Mouse (Mus musculus) olfactory bulb, adult 2 months (tissue): ENCODE measurements at regions not wholly inside any gene's neighbourhood (a gene's known extent, or its start where the extent isn't known, plus 50 kb on each side); places are given as distances from the start of the nearest gene placed in this dataset.

ENCODE experiments used
- H3K27ac ChIP-seq: fragments of 200-500 bp; 2 replicates; pipeline ENCODE4 v1.5.1; 2012; ENCODE audit warnings: low read depth, low read length; ENCODE audit not compliant: insufficient read depth
- H3K4me1 ChIP-seq: fragments of 200-500 bp; 2 replicates; pipeline ENCODE4 v1.6.1; 2012; ENCODE audit warnings: low read length; ENCODE audit not compliant: control insufficient read depth, insufficient read depth
- H3K4me3 ChIP-seq: fragments of 200-500 bp; 2 replicates; pipeline ENCODE4 v1.5.1; 2012; ENCODE audit warnings: mild to moderate bottlenecking, low read depth, low read length, moderate library complexity; ENCODE audit not compliant: insufficient read depth
- CTCF ChIP-seq: fragments of 200-500 bp; IDR thresholded peaks from 2 replicates; pipeline ENCODE4 v1.5.1; 2012; ENCODE audit warnings: low read depth, mild to moderate bottlenecking, low read length, moderate library complexity; ENCODE audit not compliant: insufficient read depth
- POLR2A ChIP-seq: fragments of 200-500 bp; IDR thresholded peaks from 2 replicates; pipeline ENCODE4 v1.6.1; 2012; ENCODE audit warnings: mild to moderate bottlenecking, low read depth, low read length, moderate library complexity; ENCODE audit not compliant: insufficient read depth
- WGBS: fragments of 180-500 bp; shearing (Covaris S2); methylation state at CpG from one replicate; pipeline ENCODE4 v1.1.7; 2018; 5-methylcytosine and 5-hydroxymethylcytosine counted together

DNA sequence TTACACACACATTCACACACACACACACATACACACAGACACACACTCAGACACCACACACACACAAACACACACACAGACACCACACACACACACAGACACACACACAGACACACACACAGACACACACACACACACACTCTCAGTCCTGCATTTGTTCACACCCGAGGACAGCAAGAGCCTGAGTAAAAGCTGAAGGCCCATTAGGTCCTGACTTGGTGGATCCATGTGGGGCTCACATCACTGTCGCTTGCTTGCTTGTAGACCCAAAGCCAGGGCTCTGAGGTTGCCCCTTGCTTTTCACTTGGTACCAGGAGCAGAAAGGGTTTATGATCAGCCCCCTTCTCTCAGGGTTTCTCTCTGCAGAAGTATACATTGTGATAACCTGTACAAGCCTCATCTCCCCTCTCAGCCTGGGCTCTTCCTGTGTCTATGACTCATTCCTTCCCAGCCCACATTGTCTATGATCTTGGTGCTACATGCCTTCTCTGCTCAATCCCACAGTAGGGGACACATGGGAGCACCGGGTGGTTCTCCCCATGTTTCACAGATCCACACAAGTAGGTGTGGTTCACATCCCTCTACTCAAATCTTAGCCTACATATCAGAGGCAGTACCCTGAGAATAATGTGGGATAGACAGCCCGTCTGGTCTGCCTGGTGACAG is 378.8 kb downstream of the Fam19a5 start:
- 68% methylated on average over 4 of the region's 4 CpGs for WGBS
- peaks cover 18% of the 10 kb centered on the region for H3K4me1 ChIP-seq
- H3K27ac ChIP-seq: no peak overlapping the region
- no peak overlapping the region for H3K4me3 ChIP-seq
- TF ChIP-seq CTCF (no peak), POLR2A (no peak)

GRCm38 (mm10) chr15:87923906-87924305 is 379.8 kb downstream of the Fam19a5 start:
- TF ChIP-seq POLR2A (no peak), CTCF (peak; percentile 33; the same call in 1 of the 2 replicates)

DNA sequence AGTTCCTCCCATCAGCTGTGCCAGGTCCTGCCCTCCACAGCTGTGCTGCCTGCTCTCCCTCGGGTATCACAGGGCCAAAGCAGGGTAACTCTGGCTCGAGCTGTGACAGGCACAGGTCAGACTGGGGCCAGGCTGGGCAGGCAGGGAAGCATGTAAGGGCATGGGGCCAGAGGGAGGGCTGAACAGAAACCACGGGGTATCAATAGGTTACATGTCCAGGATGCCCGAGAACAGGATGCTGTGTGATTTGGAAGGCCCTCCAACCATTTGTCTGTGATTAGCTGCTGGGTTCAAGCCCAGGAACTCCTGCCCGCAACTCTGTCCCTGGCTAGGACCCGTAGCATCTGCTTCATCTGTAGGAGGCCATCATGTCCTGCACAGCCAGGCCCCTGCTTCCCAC is 391.9 kb downstream of the Fam19a5 start:
- peaks cover 6% of the 10 kb centered on the region for H3K4me1 ChIP-seq
- WGBS: 72% methylated on average over 6 of the region's 6 CpGs
- no peak overlapping the region for H3K27ac ChIP-seq
- TF ChIP-seq POLR2A (no peak), CTCF (no peak)
- no peak overlapping the region for H3K4me3 ChIP-seq

More at GRCm38 (mm10) chr15:87923906-87924305, 379.8 kb downstream of the Fam19a5 start:
- H3K4me1 ChIP-seq: peaks cover 18% of the 10 kb centered on the region
- no peak overlapping the region for H3K27ac ChIP-seq
- H3K4me3 ChIP-seq: no peak overlapping the region
- WGBS: 50% methylated on average over 9 of the region's 9 CpGs

- Histone ChIP-seq H3K4me3 (no peak overlapping the region), H3K27ac (no peak overlapping the region), H3K4me1 (no peaks in the 10 kb centered on the region)
- WGBS: 57% methylated on average over 3 of the region's 3 CpGs
- TF ChIP-seq POLR2A: no peak
- TF ChIP-seq CTCF: no peak
Observed at GRCm38 (mm10) chr15:87940837-87941236, 396.7 kb downstream of the Fam19a5 start.

DNA sequence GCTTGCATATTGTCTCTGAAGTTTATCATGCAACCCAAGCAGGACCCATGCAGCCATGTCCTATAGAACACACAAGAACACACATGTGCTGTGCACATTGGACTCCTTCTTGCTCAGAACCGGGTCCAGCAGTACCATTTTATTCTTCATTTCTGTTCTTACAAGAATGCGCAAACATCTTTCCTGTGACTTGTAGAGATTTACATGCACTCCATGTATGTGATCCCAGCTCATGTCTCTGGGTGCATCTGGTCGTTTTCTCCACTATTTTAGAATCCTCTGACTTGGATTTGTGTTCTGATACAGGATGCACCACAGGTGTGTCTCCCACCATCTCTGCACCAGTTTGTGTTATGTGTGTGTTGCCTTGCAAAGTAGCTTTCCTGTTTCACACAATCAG is 408.4 kb downstream of the Fam19a5 start:
- TF ChIP-seq POLR2A (no peak), CTCF (no peak)
- Histone ChIP-seq H3K4me1 (no peaks in the 10 kb centered on the region), H3K4me3 (no peak overlapping the region), H3K27ac (no peak overlapping the region)
- WGBS: 82% methylated on average over 3 of the region's 3 CpGs

- WGBS: 61% methylated on average over 5 of the region's 5 CpGs
- TF ChIP-seq CTCF (no peak), POLR2A (no peak)
Observed at GRCm38 (mm10) chr15:87955685-87956256, 411.7 kb downstream of the Fam19a5 start.

GRCm38 (mm10) chr15:87958866-87959265 is 414.8 kb downstream of the Fam19a5 start:
- H3K4me1 ChIP-seq: no peaks in the 10 kb centered on the region
- WGBS: 82% methylated on average over 1 of the region's 1 CpGs
- no peak overlapping the region for H3K4me3 ChIP-seq
- no peak overlapping the region for H3K27ac ChIP-seq
- no peak for TF ChIP-seq POLR2A
- no peak for TF ChIP-seq CTCF

More at GRCm38 (mm10) chr15:87955685-87956256, 411.7 kb downstream of the Fam19a5 start:
- Histone ChIP-seq H3K4me1 (no peaks in the 10 kb centered on the region), H3K27ac (no peak overlapping the region), H3K4me3 (no peak overlapping the region)

- H3K4me3 ChIP-seq: no peak overlapping the region
- no peak overlapping the region for H3K27ac ChIP-seq
- 94% methylated on average over 6 of the region's 6 CpGs for WGBS
- no peaks in the 10 kb centered on the region for H3K4me1 ChIP-seq
- TF ChIP-seq POLR2A (no peak), CTCF (no peak)
Observed at GRCm38 (mm10) chr15:87972641-87973040, 428.5 kb downstream of the Fam19a5 start.

- WGBS: 35% methylated on average over 5 of the region's 5 CpGs
- H3K27ac ChIP-seq: no peak overlapping the region
- peaks cover 17% of the 10 kb centered on the region for H3K4me1 ChIP-seq
- no peak overlapping the region for H3K4me3 ChIP-seq
- no peak for TF ChIP-seq CTCF
- TF ChIP-seq POLR2A: no peak
Observed at GRCm38 (mm10) chr15:87987322-87987985, 443.4 kb downstream of the Fam19a5 start.
